Mouse (Mus musculus) embryo, embryonic 10 days (tissue): ENCODE measurements around the gene 2310039H08Rik.
A peak's percentile ranks its signal among the peaks of the same experiment; 100 is the strongest.

ENCODE experiments used
- DNase-seq: peaks from one replicate; pipeline ENCODE4 v3.0.0-alpha.2; 2015; ENCODE audit warnings: low spot score

Gene 2310039H08Rik

GRCm38 (mm10) chr17:46772404-46773277 is at the start of gene 2310039H08Rik:
2310039H08Rik (plus strand) TSS chr17:46772635.
- peak; percentile 96 for DNase-seq

DNA sequence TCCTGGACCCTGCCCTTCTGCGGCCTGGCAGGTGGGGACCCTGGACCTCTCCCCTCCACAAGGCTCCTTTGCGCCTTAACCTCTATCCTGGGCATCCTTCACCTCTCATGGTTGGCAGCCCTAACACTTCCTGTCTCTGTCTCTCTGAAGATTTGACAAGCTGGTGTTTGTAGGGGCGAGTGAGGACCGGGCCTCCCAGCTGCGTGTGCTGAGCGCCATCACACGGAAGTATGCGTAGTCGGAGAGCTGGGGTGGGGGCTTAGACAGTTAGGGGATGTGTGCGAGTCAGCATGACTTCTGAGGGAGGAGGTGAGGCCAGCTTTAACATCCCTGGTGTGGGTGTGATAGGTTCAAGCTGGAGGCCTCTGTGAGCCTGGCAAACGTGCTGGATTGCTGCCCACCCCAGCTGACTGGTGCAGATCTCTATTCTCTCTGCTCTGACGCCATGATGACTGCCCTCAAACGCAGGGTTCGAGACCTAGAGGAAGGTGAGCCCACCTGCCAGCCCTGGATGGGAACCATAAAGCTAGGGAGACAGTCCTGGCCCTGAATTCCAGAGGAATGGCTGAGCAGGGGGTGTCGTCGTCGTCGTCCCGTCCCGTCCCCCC is 47.9 kb upstream of the 2310039H08Rik start:
- DNase-seq, result no peak

DNA sequence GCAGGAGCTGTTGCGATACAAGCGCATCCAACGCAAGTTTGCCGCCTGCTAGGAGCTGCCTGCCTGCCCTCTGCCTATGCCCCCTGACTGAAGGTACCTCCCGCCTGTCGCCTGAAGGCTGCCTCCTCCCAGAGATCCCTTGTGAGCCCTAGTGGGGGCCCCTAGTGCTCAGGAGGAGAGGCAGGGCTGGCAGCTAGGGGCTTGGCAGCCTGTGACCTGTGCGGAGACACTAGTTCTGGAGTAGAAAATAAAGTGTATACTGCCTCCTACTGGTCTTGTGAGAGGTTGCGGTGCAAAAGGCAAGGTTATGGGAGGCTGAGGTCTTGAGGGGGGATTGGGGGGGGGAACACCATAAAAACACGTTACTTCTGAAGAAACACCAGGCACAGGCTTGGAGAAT is 47.2 kb upstream of the 2310039H08Rik start:
- DNase-seq, result peak; percentile 70

DNA sequence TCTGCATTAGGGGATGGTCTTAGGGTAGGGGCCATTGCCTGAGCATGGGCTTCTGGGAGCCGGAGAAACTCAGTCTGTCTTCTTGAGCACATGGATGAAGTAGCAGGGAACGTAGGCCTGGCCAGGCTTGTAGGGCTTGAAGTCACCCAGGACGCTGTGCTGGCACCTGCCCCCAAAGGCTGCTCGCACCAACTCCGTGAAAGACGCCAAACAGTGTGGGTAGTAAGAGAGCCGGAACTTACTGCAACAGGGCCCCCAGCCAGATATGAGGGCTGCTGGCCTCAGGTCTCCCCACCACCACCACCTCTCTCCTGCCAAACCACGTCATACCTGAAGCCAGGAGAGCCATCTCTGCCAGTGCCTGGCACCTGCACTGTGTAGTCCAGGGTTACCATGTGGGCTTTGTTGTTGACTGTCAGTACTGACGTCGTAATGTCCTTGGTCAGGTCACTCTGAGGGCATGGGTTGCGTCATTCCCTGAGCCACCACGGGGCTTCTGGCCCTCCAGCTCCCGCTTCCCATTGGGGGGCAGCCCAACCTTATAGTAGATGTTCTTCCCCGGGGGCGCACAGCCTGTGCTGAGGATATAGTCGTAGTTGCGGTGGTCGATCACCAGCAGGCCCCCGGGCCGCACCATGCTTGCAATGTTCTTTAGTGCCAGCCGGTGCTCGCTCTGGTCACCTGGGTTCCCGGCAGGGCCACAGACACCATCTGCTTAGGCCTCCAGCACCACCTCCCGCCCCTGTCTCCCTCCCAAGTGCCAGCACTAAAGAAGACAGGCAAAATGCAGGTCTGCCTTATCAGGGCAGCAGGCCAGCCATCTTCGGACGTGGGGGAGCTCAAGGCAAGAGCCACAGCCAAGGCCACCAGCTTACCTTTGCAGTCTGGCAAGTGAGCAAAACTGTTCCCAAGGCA is 46.4 kb upstream of the 2310039H08Rik start:
- no peak for DNase-seq

DNA sequence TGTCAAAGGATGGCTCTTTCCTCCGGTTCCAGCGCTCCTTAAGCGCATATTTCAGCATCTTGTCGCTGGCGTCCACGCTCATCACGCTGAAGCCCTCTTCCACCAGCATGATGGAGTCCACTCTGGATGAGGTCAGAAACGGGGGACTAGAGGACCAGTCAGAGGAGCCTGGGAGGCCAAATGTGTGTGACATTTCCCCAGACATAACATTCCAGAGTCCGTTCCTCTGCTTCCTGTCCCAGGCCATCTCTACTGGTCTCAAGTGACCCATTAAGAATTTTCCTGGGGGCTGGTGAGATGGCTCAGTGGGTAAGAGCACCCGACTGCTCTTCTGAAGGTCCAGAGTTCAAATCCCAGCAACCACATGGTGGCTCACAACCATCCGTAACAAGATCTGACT is 45.2 kb upstream of the 2310039H08Rik start:
- no peak for DNase-seq

DNA sequence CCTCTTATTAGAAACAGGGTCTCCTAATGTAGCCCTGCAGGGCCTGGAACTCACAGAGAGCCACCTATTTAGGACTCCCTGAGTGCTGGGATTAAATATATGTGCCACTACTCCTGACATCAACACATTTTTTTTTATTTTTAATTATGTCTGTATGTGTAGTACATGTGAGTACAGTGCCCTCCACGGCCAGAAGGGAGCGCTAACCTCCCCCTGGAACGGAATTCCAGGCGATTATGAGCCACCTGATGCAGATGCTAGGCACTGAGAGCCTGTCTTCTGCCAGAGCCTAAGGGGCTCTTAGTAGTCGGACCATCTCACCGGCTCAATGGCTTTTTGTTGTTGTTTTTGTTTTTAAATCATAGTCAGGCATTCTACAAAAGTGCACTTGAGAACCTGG is 44.4 kb upstream of the 2310039H08Rik start:
- peak; percentile 51 for DNase-seq

DNA sequence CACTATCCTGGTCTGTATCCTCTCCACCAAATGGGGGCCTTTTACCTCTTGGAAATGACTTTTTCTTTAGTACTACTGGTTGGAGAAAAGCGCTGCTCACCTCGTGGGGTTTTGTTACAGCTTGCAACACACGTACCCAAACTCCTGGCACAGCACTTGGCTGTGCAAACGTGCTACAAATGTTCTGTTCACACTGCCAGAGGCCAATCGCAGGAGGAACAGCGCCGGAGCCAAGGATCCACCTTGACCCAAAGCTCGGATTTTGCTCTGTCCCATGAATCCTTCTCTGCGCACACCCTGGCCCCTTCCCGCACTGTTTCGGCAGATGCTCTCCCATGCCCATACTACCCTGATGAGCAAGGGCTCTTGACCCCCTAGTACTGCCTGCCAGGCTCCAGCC is 43.9 kb upstream of the 2310039H08Rik start:
- DNase-seq, result no peak

GRCm38 (mm10) chr17:46728904-46729318 is 43.5 kb upstream of the 2310039H08Rik start, which contains the start of gene Gnmt:
Gnmt (minus strand) TSS chr17:46729168.
- no peak for DNase-seq

DNA sequence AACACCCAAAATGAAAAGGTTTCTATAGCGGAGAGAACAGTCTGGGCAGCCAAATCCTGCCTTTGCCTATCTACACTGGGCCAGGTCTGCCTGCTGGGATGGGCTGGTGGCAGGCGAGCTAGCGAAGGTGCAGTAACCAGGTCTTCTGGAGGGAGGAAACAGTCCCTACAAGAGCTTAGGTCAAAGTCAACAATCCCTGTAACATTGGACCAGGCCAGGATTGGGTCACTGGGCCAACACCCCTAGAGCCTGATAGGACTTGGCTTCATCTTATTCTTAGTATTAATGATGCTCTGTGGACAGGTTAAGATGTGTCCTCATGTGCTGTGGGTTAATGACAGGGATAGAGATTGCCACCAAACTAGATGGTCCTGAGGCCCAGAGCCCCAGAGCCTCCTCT is 38.4 kb upstream of the 2310039H08Rik start:
- DNase-seq, result no peak

- no peak for DNase-seq
Measured at GRCm38 (mm10) chr17:46735287-46735686, 37.1 kb upstream of the 2310039H08Rik start.

- DNase-seq, result peak; percentile 62
Measured at GRCm38 (mm10) chr17:46736160-46736559, 36.3 kb upstream of the 2310039H08Rik start.

- DNase-seq, result no peak
Measured at GRCm38 (mm10) chr17:46741305-46741704, 31.1 kb upstream of the 2310039H08Rik start.

DNA sequence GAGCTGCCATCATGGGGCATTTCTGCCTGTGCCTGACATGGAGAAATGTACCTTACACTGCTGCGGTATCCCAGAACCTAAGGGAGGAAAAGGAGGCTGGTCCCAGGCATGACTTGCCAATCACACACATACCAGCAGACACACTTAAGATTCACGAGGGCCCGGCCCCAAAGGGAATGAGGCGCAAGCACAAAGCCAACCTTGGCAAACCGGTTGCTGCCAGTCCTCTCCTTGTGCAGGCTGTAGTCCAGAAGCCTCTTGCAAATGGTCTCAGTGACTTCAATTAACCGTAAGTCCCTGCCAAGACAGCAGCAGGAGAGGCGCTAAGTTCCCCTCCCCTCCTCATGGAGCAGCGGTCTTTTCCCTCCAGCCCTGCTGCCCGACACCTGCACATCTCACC is 29.4 kb upstream of the 2310039H08Rik start:
- no peak for DNase-seq

DNA sequence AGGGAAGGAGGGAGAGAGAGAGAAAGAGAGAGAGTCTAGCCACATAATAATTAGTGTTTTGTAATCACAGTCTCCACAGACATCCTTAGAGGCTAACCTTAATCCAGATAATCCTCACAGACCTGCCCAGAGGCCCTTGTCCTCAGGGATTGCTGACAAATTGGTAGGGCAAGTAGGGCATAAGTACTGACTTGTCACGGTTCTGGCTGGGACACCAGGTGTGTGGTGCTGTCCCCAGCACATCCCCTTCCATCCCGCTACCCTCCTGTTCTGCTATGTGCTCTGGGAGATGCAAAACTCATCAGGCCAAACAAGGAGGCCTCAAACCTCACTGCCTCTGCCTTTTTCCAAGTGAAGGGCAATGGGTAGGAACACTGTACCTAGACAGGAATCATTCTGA is 26.9 kb upstream of the 2310039H08Rik start:
- no peak for DNase-seq

GRCm38 (mm10) chr17:46747234-46747633 is 25.2 kb upstream of the 2310039H08Rik start:
- DNase-seq, result no peak

GRCm38 (mm10) chr17:46747806-46748205 is 24.6 kb upstream of the 2310039H08Rik start:
- DNase-seq, result no peak

GRCm38 (mm10) chr17:46749282-46749681 is 23.2 kb upstream of the 2310039H08Rik start:
- no peak for DNase-seq

DNA sequence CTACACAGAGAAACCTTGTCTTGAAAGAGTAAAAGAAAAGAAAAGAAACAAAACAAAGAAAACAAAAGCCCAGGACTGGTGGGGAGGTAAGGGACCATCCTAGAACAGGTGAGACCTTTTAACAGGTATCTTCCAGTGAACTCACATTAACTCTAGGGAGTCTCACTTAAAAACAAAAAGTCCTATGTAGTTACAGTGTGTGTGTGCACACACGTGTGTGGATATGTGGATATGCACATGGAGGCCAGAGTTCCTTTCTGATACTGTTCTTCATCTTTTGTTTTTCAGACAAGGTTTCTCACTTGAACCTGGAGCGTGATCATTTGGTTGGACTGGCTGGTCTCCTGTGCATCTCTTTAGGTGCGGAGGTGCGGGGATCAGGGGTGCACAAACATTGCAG is 21.9 kb upstream of the 2310039H08Rik start:
- no peak for DNase-seq

DNA sequence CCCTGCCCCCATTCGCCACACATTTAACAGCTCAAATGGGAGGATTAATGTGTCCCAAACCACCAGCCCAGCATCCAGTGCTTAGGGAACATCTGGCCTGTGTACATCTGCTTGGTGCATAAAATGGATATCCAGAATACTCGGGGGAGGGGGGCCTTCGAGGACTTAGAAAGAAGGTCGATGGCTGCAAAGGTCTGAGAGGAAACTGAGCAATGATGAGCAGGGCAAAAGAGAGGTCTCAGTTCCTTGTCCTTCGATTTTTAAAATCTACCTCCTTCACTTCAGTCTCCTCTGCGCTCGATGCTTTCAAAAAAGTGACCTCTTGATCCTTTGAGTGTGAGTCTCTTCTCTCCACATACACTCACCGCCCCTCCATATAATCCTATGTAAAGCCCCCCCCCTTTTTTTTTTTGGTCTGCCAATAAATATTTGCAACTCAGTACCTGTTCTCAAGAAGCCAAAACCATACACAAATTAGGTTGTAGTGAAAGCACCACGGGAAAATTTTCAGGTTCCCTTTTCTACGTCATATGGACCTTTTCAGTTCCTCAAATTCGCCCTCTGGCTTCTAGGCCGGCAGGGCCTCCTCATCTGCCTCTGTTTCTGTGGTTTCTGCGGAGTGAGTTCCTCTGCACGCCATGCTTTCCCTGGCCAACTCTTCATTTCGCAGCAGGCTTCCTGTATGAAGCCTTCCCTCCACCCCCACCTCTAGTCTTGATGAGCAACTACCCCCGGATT is 21.2 kb upstream of the 2310039H08Rik start:
- DNase-seq, result no peak

GRCm38 (mm10) chr17:46751794-46752556 is 20.5 kb upstream of the 2310039H08Rik start, which contains the start of gene Cnpy3:
Cnpy3 (minus strand) TSS chr17:46752214.
- DNase-seq, result peak; percentile 99

GRCm38 (mm10) chr17:46758753-46759152 is 13.7 kb upstream of the 2310039H08Rik start:
- DNase-seq, result no peak
